Mouse (Mus musculus) G1E (cell line): Measurements from ENCODE around the gene Vps39. TPM values are rescaled to one million over a fixed set of nuclear protein-coding genes. Genes with fewer than 3 reads are reported as not detected.

Experiments used
- ATAC-seq: 2 replicates; pipeline ENCODE4 v1.8.0; 2016; ENCODE audit warnings: mild to moderate bottlenecking; ENCODE audit not compliant: insufficient number of reproducible peaks, poor library complexity, low FRiP score, severe bottlenecking; ENCODE audit errors: extremely low read depth
- DNase-seq: peaks from one replicate; pipeline ENCODE4 v3.0.0; 2012; ENCODE audit warnings: low spot score
- H3K27me3 ChIP-seq: 2 replicates; pipeline ENCODE4 v1.6.1; 2012; ENCODE audit warnings: mild to moderate bottlenecking, low read length, inconsistent platforms; ENCODE audit not compliant: insufficient read depth
- H3K36me3 ChIP-seq: replicated peaks from 2 replicates; pipeline ENCODE3; 2012; ENCODE audit warnings: mild to moderate bottlenecking, inconsistent platforms
- H3K4me1 ChIP-seq: 2 replicates; pipeline ENCODE4 v1.6.1; 2012; ENCODE audit warnings: low read depth, low read length, inconsistent platforms, mixed read lengths; ENCODE audit not compliant: insufficient read depth
- H3K4me3 ChIP-seq: 2 replicates; pipeline ENCODE4 v1.5.1; 2012; ENCODE audit warnings: low read depth, mild to moderate bottlenecking, inconsistent platforms, low read length, moderate library complexity, mixed read lengths
- H3K9me3 ChIP-seq: replicated peaks from 2 replicates; pipeline ENCODE4 v1.6.1; 2012; ENCODE audit warnings: inconsistent platforms
- CTCF ChIP-seq: IDR thresholded peaks from 2 replicates; pipeline ENCODE4 v1.5.1; 2012; ENCODE audit warnings: low read depth, low read length, inconsistent platforms, mixed read lengths
- GATA1 ChIP-seq: IDR thresholded peaks from 2 replicates; pipeline ENCODE4 v1.6.1; 2012; ENCODE audit warnings: borderline replicate concordance, low read length, inconsistent platforms, mixed read lengths
- GATA2 ChIP-seq: IDR thresholded peaks from 2 replicates; pipeline ENCODE4 v1.6.1; 2012; ENCODE audit warnings: low read depth, low read length, inconsistent platforms, borderline replicate concordance
- POLR2AphosphoS5 ChIP-seq: IDR thresholded peaks from 2 replicates; pipeline ENCODE4 v1.6.1; 2012; ENCODE audit warnings: low read depth, low read length, inconsistent platforms; ENCODE audit not compliant: insufficient replicate concordance
- TAL1 ChIP-seq: conservative IDR thresholded peaks from 2 replicates; pipeline ENCODE4 v1.6.1; 2012; ENCODE audit warnings: low read depth, low read length, inconsistent platforms, mixed read lengths
- polyA plus RNA-seq: library from polyadenylated mRNA; stranded (reverse); fragments of >175 nt; gene quantifications from 2 replicates; pipeline ENCODE4 v1.2.3, GENCODE M21; 2012
- total RNA-seq, 2 experiments: library from RNA; stranded (forward) in 1 of 2; stranded (reverse) in 1 of 2; fragments of 200-1000 nt in 1 of 2; fragments of >200 nt in 1 of 2; fragmentation: Nextera tagmentation in 1 of 2; gene quantifications; 2 replicates each; pipeline ENCODE4 v1.2.3; 2014 to 2017

Vps39 gene
- total and polyA plus RNA-seq, 3 experiments: 15.1 to 38.8 (median 29.7) TPM

GRCm38 (mm10) chr2:120279961-120280360 lies 73.0 kb downstream of the Vps39 start:
- no peak; the same call in 1 of the 2 replicates for ATAC-seq

GRCm38 (mm10) chr2:120276951-120277350 lies 76.0 kb downstream of the Vps39 start:
- ATAC-seq: no peak
- no peaks in the 10 kb centered on the region for H3K36me3 ChIP-seq
- H3K9me3 ChIP-seq: no peaks in the 10 kb centered on the region
- H3K4me3 ChIP-seq: no peak overlapping the region
- H3K4me1 ChIP-seq: peaks cover 6% of the 10 kb centered on the region; the same call in 1 of the 2 replicates
- no peak for TF ChIP-seq POLR2AphosphoS5
- no peak for TF ChIP-seq GATA1
- no peak for TF ChIP-seq CTCF
- no peak for TF ChIP-seq TAL1
- no peak for TF ChIP-seq GATA2
- peaks cover 18% of the 10 kb centered on the region for H3K27me3 ChIP-seq
- no peak for DNase-seq

More at GRCm38 (mm10) chr2:120279961-120280360, 73.0 kb downstream of the Vps39 start:
- TF ChIP-seq CTCF: peak; percentile 79
- TF ChIP-seq GATA2: no peak
- TF ChIP-seq POLR2AphosphoS5: no peak
- Histone ChIP-seq H3K4me1 (peaks cover 6% of the 10 kb centered on the region; the same call in 1 of the 2 replicates), H3K9me3 (no peaks in the 10 kb centered on the region), H3K27me3 (peaks cover 17% of the 10 kb centered on the region), H3K36me3 (no peaks in the 10 kb centered on the region), H3K4me3 (no peak overlapping the region)
- peak; percentile 34 for DNase-seq

- DNase-seq (no peak), ATAC-seq (no peak)
- no peaks in the 10 kb centered on the region for H3K36me3 ChIP-seq
- H3K4me1 ChIP-seq: no peaks in the 10 kb centered on the region
- no peak overlapping the region for H3K4me3 ChIP-seq
- no peak for TF ChIP-seq TAL1
- TF ChIP-seq POLR2AphosphoS5: no peak
- TF ChIP-seq GATA1: no peak
- TF ChIP-seq GATA2: no peak
- TF ChIP-seq CTCF: no peak
- peaks cover 23% of the 10 kb centered on the region for H3K27me3 ChIP-seq
- H3K9me3 ChIP-seq: no peaks in the 10 kb centered on the region
These were observed 84.3 kb downstream of the Vps39 start for GRCm38 (mm10) chr2:120268635-120269034.

Other genes starting within 250 kb of the Vps39 start
- gene Ehd4, start 198.5 kb downstream of the Vps39 start, total RNA-seq (2014; fragmentation: Nextera tagmentation): 10.8 TPM in 2 replicates
- 11.0 TPM in 2 replicates for gene Ehd4, start 198.5 kb downstream of the Vps39 start, total RNA-seq (2017)
- 30.3 and 36.1 TPM in 2 replicates for gene Ehd4, start 198.5 kb downstream of the Vps39 start, polyA plus RNA-seq
- not detected in 2 replicates for gene Pla2g4e, start 107.8 kb downstream of the Vps39 start, total RNA-seq (2014; fragmentation: Nextera tagmentation)
- gene Pla2g4e, start 107.8 kb downstream of the Vps39 start, total RNA-seq (2017): 0.05 TPM in 1 of 2 replicates, not detected in the other
- not detected in 2 replicates for gene Pla2g4e, start 107.8 kb downstream of the Vps39 start, polyA plus RNA-seq
- gene Pla2g4d, start 63.9 kb downstream of the Vps39 start, total RNA-seq (2014; fragmentation: Nextera tagmentation): not detected in 2 replicates
- gene Pla2g4d, start 63.9 kb downstream of the Vps39 start, total RNA-seq (2017): 0.06 and 0.11 TPM in 2 replicates
- not detected in 2 replicates for gene Pla2g4d, start 63.9 kb downstream of the Vps39 start, polyA plus RNA-seq
- gene Pla2g4f, start 39.0 kb downstream of the Vps39 start, total RNA-seq (2014; fragmentation: Nextera tagmentation): not detected in 2 replicates
- gene Pla2g4f, start 39.0 kb downstream of the Vps39 start, total RNA-seq (2017): 0.05 TPM in 1 of 2 replicates, not detected in the other
- 0.03 TPM in 1 of 2 replicates, not detected in the other for gene Pla2g4f, start 39.0 kb downstream of the Vps39 start, polyA plus RNA-seq
- gene Ganc, start 50.8 kb upstream of the Vps39 start, total RNA-seq (2014; fragmentation: Nextera tagmentation): 16.0 and 17.2 TPM in 2 replicates
- 19.2 and 20.4 TPM in 2 replicates for gene Ganc, start 50.8 kb upstream of the Vps39 start, total RNA-seq (2017)
- 0.95 and 1.6 TPM in 2 replicates for gene Ganc, start 50.8 kb upstream of the Vps39 start, polyA plus RNA-seq
- gene Tmem87a, start 51.0 kb upstream of the Vps39 start, total RNA-seq (2014; fragmentation: Nextera tagmentation): 19.6 and 22.6 TPM in 2 replicates
- gene Tmem87a, start 51.0 kb upstream of the Vps39 start, total RNA-seq (2017): 36.8 and 44.1 TPM in 2 replicates
- gene Tmem87a, start 51.0 kb upstream of the Vps39 start, polyA plus RNA-seq: 0.76 and 0.88 TPM in 2 replicates
- gene Capn3, start 102.9 kb upstream of the Vps39 start, total RNA-seq (2014; fragmentation: Nextera tagmentation): not detected in 2 replicates
- 0.05 and 0.06 TPM in 2 replicates for gene Capn3, start 102.9 kb upstream of the Vps39 start, total RNA-seq (2017)
- gene Capn3, start 102.9 kb upstream of the Vps39 start, polyA plus RNA-seq: not detected in 2 replicates
- 301 and 315 TPM in 2 replicates for gene Zfp106, start 210.7 kb upstream of the Vps39 start, total RNA-seq (2014; fragmentation: Nextera tagmentation)
- gene Zfp106, start 210.7 kb upstream of the Vps39 start, total RNA-seq (2017): 98.6 and 104 TPM in 2 replicates
- 83.9 and 104 TPM in 2 replicates for gene Zfp106, start 210.7 kb upstream of the Vps39 start, polyA plus RNA-seq
- 242 and 301 TPM in 2 replicates for gene Snap23, start 214.5 kb upstream of the Vps39 start, total RNA-seq (2014; fragmentation: Nextera tagmentation)
- 253 and 328 TPM in 2 replicates for gene Snap23, start 214.5 kb upstream of the Vps39 start, total RNA-seq (2017)
- 20.5 and 21.7 TPM in 2 replicates for gene Snap23, start 214.5 kb upstream of the Vps39 start, polyA plus RNA-seq